Mouse (Mus musculus): ENCODE measurements around the gene Nxpe2. TPM values are rescaled to one million over a fixed set of nuclear protein-coding genes. Genes with fewer than 3 reads are reported as not detected.
"Not testable (repeated sequence)": the region's sequence is repeated elsewhere in the genome, so short reads cannot be mapped to it uniquely, and the experiment has no call there.

The Nxpe2 gene
- total RNA-seq, 2 experiments from 2014 or later = 0.13 to 0.33 TPM

DNA sequence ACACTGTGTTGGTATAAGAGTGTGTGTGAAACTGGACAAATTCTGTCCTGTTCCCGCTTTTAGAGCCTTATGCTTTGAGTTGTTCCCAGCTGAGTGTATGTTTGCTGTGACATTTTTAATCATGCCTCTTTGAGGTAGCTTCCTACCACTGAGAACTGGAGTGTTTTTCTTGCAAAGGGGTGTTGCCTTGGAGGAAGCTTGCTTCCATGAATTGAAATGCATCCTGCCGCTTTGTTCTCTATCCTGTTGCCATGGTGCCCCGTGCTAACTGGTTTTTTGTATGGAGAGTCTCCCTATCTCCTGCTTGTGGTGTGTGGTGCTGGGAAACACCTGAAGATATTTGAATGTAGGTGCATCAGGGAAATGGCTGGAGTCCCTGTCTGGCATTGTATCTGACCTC, 39.1 kb downstream of the Nxpe2 start:
- intact Hi-C loops (cut with DNase I) = no loop called here
- DNase-seq (ENCODE audit: low spot score in 2 of 2) = peak; percentile 25 to 42

DNA sequence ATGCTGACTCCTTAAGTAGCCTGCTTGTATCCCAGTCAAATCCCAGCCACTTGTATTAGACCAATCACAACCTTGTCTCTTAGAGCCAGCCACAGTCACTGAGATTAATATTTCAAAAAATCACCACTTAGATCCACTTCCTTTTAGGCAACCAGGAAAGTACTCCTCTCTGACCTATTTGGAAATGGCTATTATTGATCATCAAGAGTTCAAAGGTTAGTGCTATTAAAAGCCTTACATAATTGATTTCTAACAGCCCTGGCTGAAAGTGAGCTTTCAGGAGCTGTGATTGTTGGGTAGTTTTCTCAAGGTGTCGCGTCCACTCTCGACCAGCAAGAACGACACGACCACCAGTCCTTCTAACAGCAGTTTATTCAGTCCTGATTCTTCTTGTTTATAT, 42.0 kb downstream of the Nxpe2 start:
- intact Hi-C loops (cut with DNase I) = no loop called here
- DNase-seq (ENCODE audit: low spot score in 2 of 2) = no peak

DNA sequence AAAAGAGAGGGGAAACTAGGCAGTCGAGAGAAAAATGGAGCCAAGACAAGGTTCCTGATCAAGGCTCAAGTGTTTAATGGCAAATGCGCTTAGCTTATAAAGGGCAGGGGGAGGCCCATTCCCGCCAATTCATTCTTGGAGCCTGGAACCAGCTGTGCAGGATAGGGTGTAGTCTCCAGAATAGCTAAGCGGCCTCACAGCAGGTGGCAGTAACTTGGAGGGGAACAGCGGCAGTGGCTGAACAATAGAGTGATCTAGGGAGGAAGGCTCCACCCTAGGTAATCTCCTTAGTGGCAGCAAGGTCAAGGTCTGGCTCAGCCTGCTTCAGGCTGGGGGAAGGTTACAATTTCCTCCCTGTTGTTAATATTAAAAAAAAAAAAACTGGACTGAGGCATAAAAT, 49.7 kb downstream of the Nxpe2 start:
- DNase-seq (ENCODE audit: low spot score in 2 of 2); intact Hi-C loops (cut with DNase I): not testable (repeated sequence)

DNA sequence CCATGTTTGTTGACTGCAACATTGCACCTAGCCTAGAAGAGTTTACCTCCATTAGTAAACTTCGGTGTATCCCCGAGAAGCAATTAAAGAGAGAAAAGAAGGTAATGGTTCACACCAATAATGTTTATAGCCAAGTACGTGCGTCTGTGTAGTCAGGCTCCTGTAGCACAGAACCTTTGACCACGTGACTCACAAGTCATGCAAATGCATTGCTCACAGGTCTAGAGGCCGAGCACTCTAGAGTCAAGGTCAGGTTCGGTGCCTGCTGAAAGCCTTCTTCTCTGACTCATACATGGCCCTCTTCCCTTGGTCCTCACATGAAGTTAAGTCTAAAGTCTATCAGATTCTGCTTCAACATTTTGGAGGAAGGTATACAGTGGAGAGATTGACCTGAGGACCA, 54.3 kb downstream of the Nxpe2 start:
- DNase-seq (ENCODE audit: low spot score in 2 of 2) = no peak
- intact Hi-C loops (cut with DNase I) = no loop called here

DNA sequence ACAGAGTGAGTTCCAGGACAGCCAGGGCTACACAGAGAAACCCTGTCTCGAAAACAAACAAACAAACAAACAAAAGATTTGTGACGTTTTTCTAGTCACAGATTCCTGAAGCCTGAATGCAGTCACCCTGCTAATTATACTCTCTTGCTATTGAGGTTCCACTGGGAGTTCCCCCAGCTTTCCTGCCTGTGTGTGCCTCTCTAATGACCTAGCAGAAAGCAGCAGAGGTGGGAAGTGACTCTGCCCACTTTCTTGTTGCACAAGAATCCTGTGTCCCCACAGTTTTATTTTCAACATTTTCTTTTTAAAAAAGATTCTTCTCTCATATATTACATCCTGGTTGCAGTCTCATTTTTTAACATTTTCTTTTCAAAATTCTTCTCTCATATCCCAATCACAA, 58.5 kb downstream of the Nxpe2 start:
- no peak for DNase-seq (ENCODE audit: low spot score in 2 of 2)
- intact Hi-C loops (cut with DNase I) = no loop called here

DNA sequence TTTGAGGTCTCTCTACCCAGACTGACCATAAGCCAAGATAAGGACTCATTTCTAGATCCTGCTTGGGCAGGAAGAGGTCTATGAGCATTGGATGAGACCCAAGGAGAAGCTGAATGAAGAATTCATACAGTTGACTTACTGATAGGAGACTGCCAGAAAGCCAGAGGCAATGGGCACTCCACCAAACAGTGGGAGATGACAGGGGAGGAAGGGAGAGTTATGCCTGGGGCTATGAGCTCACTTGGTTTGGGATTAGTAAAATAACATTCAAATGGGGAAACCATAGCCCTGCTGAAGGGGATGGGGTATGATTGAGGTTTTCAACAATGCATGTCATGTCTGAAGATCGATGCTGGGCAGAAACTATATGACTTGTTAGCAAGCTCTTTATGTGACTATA, 63.0 kb downstream of the Nxpe2 start:
- intact Hi-C loops (cut with DNase I) = no loop called here
- DNase-seq (ENCODE audit: low spot score in 2 of 2) = no peak

DNA sequence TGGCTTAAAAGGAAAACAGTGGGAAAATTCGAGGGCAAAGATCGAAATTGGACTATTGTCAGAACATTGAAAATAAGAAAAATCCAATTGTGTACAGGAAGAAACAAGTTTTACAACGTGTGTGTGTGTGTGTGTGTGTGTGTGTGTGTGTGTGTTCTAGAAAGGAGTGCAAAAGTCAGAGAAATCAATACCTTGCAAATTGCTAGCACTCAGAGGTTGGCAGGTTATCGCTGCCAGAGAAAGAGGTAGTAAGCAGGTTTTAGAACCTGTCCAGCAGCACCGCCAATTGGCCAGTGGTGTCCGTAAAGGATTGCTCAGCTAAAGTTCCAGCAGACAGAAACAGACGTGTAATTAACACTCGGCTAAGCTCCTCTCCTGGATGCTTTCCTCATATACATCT, 69.0 kb downstream of the Nxpe2 start:
- intact Hi-C loops (cut with DNase I) = no loop called here
- DNase-seq (ENCODE audit: low spot score in 2 of 2) = no peak

DNA sequence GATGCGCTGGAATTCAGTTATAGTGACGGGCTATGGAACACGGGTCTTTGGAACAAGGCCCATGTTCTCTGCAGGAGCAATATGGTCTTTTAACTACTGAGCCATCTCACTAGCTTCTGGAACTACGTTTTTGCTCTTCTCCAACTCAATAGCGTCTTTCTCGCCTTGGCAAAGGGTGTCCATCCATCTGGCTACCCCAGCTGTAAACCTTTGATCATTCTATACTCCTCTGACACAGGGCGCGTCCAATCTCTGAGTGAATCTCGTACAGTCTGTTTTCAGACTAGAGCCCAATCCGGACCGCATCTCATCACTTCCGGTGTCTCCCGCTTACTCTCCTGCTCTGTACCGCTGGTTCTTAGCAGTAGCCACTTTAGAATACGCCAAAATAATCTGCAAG, 76.4 kb downstream of the Nxpe2 start:
- no peak for DNase-seq (ENCODE audit: low spot score in 2 of 2)
- intact Hi-C loops (cut with DNase I) = no loop called here

Other genes with a start within 250 kb of the Nxpe2 start
- gene Nxpe4, start 191.4 kb downstream of the Nxpe2 start, total RNA-seq (2021) = 10 to 100 TPM; 10.3 to 12.2 TPM
- 100 to 1,000 TPM; 102 to 108 TPM for gene Rexo2, start 127.2 kb upstream of the Nxpe2 start, total RNA-seq (2021)
- 10 to 100 TPM; 32.1 to 35.9 TPM for gene Rbm7, start 141.8 kb upstream of the Nxpe2 start, total RNA-seq (2021)
- 10 to 100 TPM in 1 of 2 experiments, 1 to 10 TPM in 1; 9.0 to 11.4 TPM for gene Gm5617, start 142.0 kb upstream of the Nxpe2 start, total RNA-seq (2021)